Mouse (Mus musculus): ENCODE measurements around the gene Olfr680-ps1. TPM values are rescaled to one million over a fixed set of nuclear protein-coding genes. Genes with fewer than 3 reads are reported as not detected.
"Not testable (repeated sequence)": the region's sequence is repeated elsewhere in the genome, so short reads cannot be mapped to it uniquely, and the experiment has no call there.

Gene Olfr680-ps1
- total RNA-seq (2021) = not detected
- long read RNA-seq, experiment 1 = 0 reads
- long read RNA-seq, experiment 2 = 0 reads

- DNase-seq (ENCODE audit: low spot score in 2 of 2); intact Hi-C loops (cut with DNase I): not testable (repeated sequence)
Measured at GRCm38 (mm10) chr7:105092717-105093116, at the start of gene Olfr680-ps1. TSS of gene Olfr680-ps1 (minus strand) at chr7:105092817.

- no peak for DNase-seq (ENCODE audit: low spot score in 2 of 2)
- intact Hi-C loops (cut with DNase I) = no loop called here
Measured at GRCm38 (mm10) chr7:105141275-105141674, 48.7 kb upstream of the Olfr680-ps1 start.

- no peak for DNase-seq (ENCODE audit: low spot score in 2 of 2)
- intact Hi-C loops (cut with DNase I) = no loop called here
Measured at GRCm38 (mm10) chr7:105116536-105116935, 23.9 kb upstream of the Olfr680-ps1 start, which contains the start of gene Olfr681. TSS of gene Olfr681 (plus strand) at chr7:105116836.

DNA sequence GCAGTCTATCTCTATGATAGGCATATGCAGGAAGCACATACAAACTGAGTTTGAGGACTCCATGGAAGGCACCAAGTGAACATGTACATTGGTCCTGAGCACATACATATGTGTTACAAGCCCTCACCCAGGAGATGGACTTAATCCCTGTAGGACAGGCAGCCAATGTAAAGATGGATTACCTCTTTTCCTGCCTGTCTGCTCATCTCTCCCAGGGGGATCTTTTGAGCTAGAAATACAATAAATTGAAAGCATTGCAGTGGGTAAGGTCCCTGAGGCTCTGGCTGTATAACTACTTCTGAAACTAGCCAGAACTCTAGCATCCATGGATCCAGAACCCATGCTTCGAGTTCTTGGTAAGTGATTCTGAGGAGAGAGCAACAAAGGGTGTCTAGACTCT is 11.7 kb downstream of the Olfr680-ps1 start, which contains the start of gene Olfr679:
TSS of gene Olfr679 (plus strand) at position 301 of the 400 bp plus-strand sequence.
- no peak for DNase-seq (ENCODE audit: low spot score in 2 of 2)
- intact Hi-C loops (cut with DNase I) = no loop called here

DNA sequence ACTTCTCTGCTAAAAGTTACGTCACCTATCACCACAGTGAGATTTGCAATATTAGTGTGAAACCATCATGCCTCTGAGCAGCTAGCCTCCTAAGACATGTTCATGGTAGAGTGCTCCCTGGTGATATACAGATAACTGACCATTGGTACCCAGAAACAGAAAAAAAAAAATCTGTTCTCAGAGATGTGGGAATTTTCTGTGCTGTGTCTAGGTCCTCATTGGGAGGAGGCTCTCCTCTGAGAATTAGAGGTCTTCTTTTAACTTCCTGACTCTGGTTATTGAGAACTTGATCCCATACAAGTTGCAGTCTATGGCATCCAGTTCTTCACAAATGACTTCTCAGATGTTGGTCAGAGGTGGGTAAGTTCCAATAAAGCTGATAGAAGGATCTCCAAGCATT is 28.4 kb downstream of the Olfr680-ps1 start, which contains the start of gene Olfr678:
TSS of gene Olfr678 (plus strand) at position 301 of the 400 bp plus-strand sequence.
- DNase-seq (ENCODE audit: low spot score in 2 of 2) = no peak
- intact Hi-C loops (cut with DNase I) = no loop called here

DNA sequence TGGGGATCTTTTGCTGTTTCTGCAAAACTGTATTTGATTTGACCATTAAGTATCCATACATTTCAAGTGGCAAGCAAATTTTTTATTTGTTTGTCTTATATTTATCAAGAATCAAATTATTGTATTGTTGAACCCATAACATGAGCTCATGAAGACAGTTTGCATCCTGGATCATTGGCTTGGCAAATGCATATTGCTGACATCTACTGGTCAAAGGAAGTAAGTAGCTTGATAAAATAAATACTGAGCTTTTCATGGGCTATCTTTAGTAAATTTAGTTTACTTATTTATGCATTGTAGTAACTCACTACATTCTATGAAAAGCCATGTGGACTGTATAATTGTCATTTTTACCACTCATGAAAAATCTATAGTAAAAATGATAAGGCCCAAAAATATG is 33.7 kb downstream of the Olfr680-ps1 start:
- no peak for DNase-seq (ENCODE audit: low spot score in 2 of 2)
- intact Hi-C loops (cut with DNase I) = no loop called here

Other genes with a start within 250 kb of the Olfr680-ps1 start
- not detected for gene Usp17la, start 235.8 kb downstream of the Olfr680-ps1 start, total RNA-seq (2021)
- not detected for gene Olfr665, start 214.8 kb downstream of the Olfr680-ps1 start, total RNA-seq (2021)
- gene Olfr666, start 196.9 kb downstream of the Olfr680-ps1 start, total RNA-seq (2021) = not detected
- gene Olfr667, start 171.3 kb downstream of the Olfr680-ps1 start, total RNA-seq (2021) = not detected
- not detected for gene Olfr668, start 164.8 kb downstream of the Olfr680-ps1 start, total RNA-seq (2021)
- gene Olfr669, start 158.6 kb downstream of the Olfr680-ps1 start, total RNA-seq (2021) = not detected
- gene Olfr670, start 130.2 kb downstream of the Olfr680-ps1 start, total RNA-seq (2021) = not detected
- gene Olfr671, start 113.7 kb downstream of the Olfr680-ps1 start, total RNA-seq (2021) = not detected
- not detected for gene Olfr672, start 90.8 kb downstream of the Olfr680-ps1 start, total RNA-seq (2021)
- not detected for gene Olfr675, start 64.4 kb downstream of the Olfr680-ps1 start, total RNA-seq (2021)
- gene Olfr676, start 60.1 kb downstream of the Olfr680-ps1 start, total RNA-seq (2021) = not detected
- not detected for gene Olfr677, start 41.4 kb downstream of the Olfr680-ps1 start, total RNA-seq (2021)
- gene Olfr678, start 28.3 kb downstream of the Olfr680-ps1 start, total RNA-seq (2021) = not detected
- gene Olfr679, start 11.6 kb downstream of the Olfr680-ps1 start, total RNA-seq (2021) = not detected
- gene Olfr681, start 24.0 kb upstream of the Olfr680-ps1 start, total RNA-seq (2021) = not detected
- not detected for gene Olfr683, start 54.2 kb upstream of the Olfr680-ps1 start, total RNA-seq (2021)
- not detected for gene Olfr684, start 70.8 kb upstream of the Olfr680-ps1 start, total RNA-seq (2021)
- gene Olfr685, start 93.2 kb upstream of the Olfr680-ps1 start, total RNA-seq (2021) = not detected
- not detected for gene Olfr686, start 114.7 kb upstream of the Olfr680-ps1 start, total RNA-seq (2021)
- not detected for gene Olfr688, start 195.3 kb upstream of the Olfr680-ps1 start, total RNA-seq (2021)
- gene Olfr689, start 218.3 kb upstream of the Olfr680-ps1 start, total RNA-seq (2021) = not detected
- 1 to 10 TPM in 1 of 2 experiments, under 1 TPM in 1; 0.87 to 1.1 TPM for gene Olfr690, start 241.3 kb upstream of the Olfr680-ps1 start, total RNA-seq (2021)
- gene Olfr691, start 249.5 kb upstream of the Olfr680-ps1 start, total RNA-seq (2021) = 1 to 10 TPM; 1.1 to 1.4 TPM

All from left cerebral cortex, postnatal 14 days (tissue).